Mouse (Mus musculus): ENCODE measurements at regions not wholly inside any gene's neighbourhood (a gene's known extent, or its start where the extent isn't known, plus 50 kb on each side); places are given as distances from the start of the nearest gene placed in this dataset.
"Not testable (repeated sequence)": the region's sequence is repeated elsewhere in the genome, so short reads cannot be mapped to it uniquely, and the experiment has no call there.

- DNase-seq (ENCODE audit: low spot score); H3K4me3 ChIP-seq (ENCODE audit: low read depth, low read length); H3K27ac ChIP-seq (replicated peaks; ENCODE audit: low read depth, low read length); H3K9ac ChIP-seq (ENCODE audit: low read length); H3K27me3 ChIP-seq (ENCODE audit: control insufficient read depth, insufficient read depth, low read length); H3K4me2 ChIP-seq (ENCODE audit: low read depth, severe bottlenecking); H3K36me3 ChIP-seq (ENCODE audit: control insufficient read depth, insufficient read depth, low read length); ATAC-seq (ENCODE audit: insufficient number of reproducible peaks, low FRiP score, low TSS enrichment, low read depth); H3K9me3 ChIP-seq (ENCODE audit: control insufficient read depth, low read length); H3K4me1 ChIP-seq (ENCODE audit: control insufficient read depth, insufficient read depth, low read length): not testable (repeated sequence)
- WGBS, result 82% methylated on average over 7 of the region's 7 CpGs
Measured at GRCm38 (mm10) chr5:40862349-40862748, 845.6 kb downstream of the Rab28 start.
